Mouse (Mus musculus) right cerebral cortex, adult 2 months (tissue): ENCODE results near the gene Pim2.

ENCODE experiments used
- DNase-seq, 2 experiments: peaks; one replicate each; pipeline ENCODE4 v3.0.0; 2021 to 2022; ENCODE audit warnings: low spot score in 2 of 2

The Pim2 gene

GRCm38 (mm10) chrX:7878007-7878419 lies at the start of gene Pim2:
Gene Pim2 (plus strand): TSS chrX:7878262.
- peak; percentile 80 to 81 for DNase-seq

DNA sequence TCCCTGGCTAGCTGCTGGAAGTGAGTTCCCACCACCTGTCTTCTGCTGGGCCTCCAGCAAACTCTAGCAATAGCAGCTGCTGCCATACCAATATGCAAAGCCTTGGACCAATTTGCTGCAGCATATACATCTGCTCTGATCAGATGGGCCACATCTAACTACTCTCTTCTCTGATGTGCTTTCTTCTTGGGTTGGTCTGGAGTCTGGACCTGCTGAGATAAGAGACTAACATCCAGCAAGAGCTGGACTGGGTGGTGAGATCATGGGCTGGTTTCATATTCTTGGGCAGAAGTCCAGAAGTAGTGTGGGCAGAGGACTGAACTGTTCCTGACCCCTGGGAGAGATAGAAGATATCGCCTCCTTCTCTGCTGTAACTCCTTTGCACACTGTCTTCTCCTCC lies 40.9 kb upstream of the Pim2 start:
- DNase-seq: no peak

GRCm38 (mm10) chrX:7840842-7841162 lies 37.3 kb upstream of the Pim2 start:
- DNase-seq: no peak

DNA sequence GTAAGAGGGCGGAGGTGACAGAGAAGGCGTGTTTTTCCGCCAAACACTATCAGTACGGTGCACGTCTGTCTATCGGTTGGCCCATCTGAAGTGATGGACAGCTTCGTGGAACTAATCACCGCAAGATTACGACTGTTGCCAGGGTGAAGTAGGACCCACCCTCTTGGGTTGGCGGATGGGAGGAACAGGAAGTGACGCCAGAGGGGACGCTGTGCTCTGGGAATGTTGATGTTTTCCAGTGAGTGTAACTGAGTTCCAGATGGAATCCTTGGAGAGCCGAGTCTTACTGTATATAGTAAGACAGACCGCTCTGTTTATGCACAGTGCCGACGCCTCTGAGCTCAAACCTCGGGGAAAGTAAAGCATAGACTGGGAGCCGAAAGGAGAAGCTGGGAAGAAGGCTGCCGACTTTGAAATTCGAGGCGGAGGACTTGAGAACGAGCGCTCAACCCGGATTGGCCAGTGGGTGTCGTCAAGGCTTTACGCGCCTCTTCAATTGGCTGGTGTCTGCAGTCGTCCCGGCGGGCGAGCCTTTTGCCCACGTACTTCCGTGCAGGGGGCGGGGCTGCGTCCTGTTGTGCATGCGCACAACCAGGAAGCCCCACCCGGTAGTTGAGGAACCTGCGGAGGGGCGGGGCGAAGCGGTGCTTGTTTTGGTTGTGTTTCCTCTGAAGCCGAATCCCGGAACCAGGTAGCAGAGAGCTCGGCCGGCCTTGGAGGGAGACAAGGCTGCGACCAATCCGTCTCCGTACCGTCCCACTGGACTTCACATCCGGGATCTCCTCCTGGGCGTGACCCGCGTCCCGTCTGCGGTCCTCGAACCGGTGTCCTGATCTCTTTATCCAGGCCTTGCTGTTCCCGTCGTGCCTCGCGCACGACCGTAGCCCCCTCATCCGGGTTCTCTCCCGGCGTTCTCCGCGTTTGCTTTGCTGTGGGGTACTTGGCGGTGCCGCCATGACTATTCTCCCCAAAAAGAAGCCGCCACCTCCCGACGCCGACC lies 36.6 kb upstream of the Pim2 start, which contains the start of gene Otud5:
Gene Otud5 (plus strand): TSS at position 202 of the 1,000 bp plus-strand sequence.
- DNase-seq: peak; percentile 91 to 92

DNA sequence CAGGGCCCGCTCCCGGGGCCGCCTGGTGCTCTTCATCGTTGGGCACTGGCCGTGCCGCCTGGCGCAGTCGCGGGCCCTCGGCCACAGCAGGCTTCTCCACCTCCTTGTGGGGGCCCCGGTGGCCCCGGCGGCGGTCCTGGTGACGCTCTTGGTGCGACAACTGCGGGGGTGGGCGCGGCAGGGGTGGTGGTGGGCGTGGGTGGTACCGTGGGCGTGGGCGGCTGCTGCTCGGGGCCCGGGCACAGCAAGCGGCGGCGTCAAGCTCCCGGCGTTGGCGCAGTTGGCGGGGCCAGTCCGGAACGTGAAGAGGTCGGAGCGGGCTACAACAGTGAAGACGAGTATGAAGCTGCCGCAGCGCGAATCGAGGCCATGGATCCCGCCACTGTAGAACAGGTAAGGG lies 35.7 kb upstream of the Pim2 start:
- no peak for DNase-seq

DNA sequence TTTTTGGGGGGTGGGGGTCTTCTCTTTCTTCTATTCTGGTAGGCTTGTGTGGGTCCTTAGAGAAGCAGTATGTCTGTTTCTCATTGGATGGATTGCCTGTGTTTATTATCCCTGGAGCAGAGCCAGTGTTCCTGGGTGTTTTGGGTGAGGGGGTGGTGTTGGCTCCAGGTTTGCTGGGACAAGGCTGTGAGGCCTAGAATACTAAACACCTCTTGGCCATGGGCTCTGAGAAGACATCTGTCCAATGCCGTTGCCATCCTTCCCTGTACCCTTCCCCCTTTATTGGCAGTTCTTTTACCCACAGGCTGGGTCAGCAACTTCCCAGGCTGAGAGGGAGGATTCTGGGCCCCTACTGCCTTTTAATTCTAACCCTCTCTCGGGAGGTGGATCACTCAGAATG lies 30.2 kb upstream of the Pim2 start:
- DNase-seq: peak in 1 of 2 experiments; percentile 5

DNA sequence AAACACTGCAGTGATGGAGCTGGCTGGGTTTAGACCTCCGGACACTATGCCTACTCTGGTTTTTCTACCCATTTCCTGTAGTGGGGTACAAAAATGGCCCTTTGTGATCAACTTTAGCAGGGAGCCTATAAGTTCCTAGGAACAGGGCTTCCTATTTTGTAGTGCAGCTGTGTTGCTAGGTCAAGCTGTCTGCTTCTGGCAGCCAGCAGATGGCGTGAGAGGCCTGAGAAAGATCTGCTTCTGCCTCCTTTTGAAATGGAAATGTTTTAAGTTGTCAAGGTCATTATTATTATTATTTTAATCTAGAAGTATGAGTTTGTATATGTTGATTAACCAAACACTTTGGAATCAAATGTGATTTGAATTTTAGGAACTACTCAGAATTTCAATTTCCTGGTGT lies 23.5 kb upstream of the Pim2 start:
- peak; percentile 29 to 35 for DNase-seq

GRCm38 (mm10) chrX:7859191-7859753 lies 18.8 kb upstream of the Pim2 start:
- no peak for DNase-seq

DNA sequence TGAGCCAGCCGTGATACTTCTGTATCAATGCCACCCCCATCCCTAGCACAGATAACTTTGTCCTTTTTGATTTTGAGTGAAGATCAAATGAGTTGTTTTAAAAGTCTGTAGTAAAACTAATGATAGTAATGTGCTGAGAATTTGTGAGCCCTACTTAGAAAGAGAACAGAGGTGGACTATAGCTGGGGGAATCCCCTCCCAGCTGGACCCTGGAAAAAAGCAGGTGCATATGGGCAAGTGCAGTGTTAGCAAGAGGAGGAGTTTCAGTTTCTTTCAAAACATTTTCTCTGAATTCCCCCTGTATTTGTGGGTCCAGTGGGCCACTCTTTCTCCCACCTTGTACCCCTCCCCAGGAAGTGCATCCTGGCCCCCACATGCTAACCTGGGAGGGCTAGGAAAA lies 14.9 kb upstream of the Pim2 start:
- no peak for DNase-seq

DNA sequence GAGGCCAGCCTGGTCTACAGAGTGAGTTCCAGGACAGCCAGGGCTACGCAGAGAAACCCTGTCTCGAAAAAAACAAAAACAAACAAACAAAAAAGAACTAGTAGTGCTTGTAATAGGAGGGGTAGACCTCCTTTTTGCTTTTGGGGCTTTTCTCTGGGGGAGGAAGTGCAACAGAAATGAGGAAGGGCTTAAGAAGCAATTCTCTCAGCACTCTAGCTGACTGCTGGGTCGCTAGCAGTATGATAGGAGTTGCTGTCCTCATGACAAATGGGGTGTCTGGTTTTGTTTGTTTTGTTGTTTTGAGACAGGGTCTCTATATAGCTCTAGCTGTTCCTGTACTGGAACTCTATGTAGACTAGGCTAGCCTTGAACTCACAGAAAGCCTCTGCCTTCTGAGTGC lies 13.5 kb upstream of the Pim2 start:
- DNase-seq: no peak

GRCm38 (mm10) chrX:7865343-7865742 lies 12.7 kb upstream of the Pim2 start:
- DNase-seq: no peak

DNA sequence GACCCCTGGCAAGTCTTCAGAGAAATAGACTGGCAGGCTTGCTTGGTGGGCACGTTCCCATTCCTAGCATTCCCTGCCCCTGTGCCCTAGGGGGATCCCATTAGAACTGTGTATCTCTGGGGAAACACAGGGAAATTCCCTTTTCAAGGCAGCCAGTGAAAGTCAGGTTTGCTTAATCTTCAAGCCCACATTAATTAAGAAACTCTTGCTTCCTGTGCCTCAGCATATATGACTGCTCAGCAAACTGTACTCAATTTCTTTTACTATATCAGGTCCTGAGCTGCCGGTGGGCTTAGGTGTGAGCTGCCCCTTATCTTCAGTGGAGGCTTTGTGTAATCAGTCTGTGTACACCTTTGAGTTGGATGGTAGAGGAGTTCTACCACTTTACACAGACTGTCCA lies 12.3 kb upstream of the Pim2 start:
- DNase-seq: no peak

DNA sequence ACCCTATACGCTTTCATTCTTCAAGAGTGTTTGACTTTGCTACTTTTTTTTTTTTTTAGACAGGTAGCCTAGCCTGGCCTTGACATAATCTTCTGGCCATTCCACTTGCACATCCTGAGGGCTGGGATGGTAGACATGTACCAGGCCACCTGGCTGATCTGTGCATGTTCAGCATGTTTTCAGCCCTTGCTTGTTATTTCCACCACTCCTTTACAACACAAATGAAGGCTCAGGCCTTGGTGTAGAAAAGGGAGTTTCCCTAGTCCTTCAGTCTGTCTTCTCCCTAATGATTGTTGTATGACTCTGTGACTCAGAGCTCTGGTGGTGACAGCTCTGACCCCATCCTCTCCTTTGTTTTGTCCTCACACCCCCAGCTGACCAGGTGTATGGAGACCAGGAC lies 10.9 kb upstream of the Pim2 start:
- no peak for DNase-seq

DNA sequence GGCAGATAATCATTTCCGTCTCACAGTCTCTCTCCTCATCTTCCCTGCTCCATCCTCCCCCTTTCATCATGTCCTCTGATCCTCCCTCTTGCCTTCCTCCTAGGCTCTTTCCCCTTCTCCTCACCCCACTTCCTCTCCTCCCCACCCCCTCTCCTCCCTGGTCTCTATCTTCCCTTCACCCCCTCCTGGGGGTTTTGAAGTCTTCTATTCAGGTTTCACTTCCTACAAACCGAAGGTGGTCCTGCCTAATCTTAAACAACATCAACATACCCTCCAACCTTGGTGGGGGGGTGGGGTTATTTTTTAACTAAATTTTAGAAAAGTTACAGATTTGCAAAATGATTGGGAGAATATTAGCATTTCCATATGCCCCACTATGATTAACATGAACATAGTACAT lies 9.6 kb upstream of the Pim2 start:
- no peak for DNase-seq

- DNase-seq: no peak
Measured at GRCm38 (mm10) chrX:7869826-7870225, 8.2 kb upstream of the Pim2 start.

- DNase-seq: peak; percentile 32 to 40
Measured at GRCm38 (mm10) chrX:7878495-7878894, 433 bp downstream of the Pim2 start.

GRCm38 (mm10) chrX:7879819-7880218 lies 1.8 kb downstream of the Pim2 start:
- DNase-seq: peak; percentile 53 to 60

DNA sequence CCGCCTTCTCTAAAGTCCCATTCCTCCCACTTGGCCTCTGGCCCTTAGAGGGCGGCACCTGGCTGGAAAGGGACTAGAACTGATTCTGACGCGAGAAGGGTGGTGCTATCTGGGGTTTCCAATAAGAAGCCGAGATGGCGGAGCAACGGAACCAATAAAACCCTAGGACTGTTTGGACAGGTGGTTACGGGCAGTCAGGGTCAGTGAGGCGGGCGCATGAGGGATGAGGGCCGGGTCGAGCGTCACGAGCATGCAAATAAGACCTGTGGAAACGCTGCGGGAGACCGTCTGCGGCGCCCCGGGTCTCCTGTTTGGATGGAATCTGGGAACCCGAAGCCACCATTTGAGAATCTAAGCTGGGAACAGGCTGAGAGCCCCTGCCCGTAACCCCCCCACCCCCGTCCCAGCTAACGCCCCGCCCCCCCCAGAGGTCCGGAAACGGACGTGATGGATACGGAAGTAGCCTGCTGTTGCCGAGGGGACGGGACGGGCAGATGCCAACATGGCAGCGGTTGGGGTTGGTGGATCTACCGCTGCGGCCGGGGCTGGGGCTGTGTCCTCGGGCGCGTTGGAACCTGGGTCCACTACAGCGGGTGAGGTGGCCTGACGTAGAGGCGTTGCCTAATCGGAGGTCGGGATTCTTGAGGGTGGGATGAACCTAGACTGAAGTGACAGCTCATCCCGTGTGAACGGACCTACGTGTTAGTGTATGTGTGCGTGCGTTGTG lies 5.9 kb downstream of the Pim2 start, which contains the start of gene Slc35a2:
Gene Slc35a2 (plus strand): TSS at position 188 of the 727 bp plus-strand sequence.
- DNase-seq: peak; percentile 74

GRCm38 (mm10) chrX:7898211-7898610 lies 20.1 kb downstream of the Pim2 start:
- no peak for DNase-seq

DNA sequence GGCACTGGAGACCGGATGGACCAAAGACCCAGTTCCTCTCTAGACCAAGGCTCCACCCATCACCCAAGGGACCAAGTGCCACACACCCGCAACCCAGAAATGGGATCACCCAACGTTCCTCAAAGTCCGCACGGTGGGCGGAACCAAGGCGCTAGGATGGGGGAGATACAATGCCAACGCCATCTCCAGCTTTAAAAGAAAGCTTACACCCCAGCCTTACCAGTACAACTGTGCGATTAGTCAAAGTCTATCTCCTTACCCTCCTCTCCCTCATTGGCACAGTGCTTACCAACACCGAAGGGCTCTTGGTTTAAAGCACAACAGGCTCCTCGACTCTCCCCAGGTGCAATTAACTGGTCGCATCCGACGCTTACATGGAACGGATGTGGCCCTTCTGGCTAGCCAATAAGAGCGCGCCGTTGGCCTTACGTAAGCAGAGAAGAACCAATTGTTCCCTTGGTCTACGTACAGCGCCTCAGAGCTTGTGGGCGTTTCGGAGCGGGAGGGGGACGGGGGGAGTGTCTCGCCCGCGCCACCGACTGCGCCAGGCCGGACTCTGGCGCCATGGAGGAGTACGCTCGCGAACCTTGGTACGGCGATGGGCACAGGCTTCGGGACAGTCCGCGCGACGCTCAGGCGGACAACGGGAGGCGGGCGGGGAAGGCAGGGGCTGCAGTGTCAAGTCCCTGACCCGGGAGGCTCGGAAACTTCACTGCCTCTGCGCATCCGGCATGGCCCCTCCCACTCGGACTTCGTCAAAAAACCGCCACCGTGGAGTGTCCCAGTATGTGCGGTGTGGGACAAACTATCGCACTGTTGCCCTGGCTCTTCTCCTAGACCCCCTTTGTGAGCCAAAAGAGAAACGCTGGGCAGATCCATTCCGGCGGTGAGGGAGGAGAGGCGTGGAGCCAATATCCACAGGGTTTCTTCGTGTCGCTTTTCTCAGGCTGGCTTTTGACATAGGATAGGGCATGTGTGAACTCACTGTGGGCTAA lies 21.1 kb downstream of the Pim2 start, which contains the start of the genes Pqbp1 and Timm17b:
Gene Pqbp1 (minus strand): TSS at position 390 of the 995 bp plus-strand sequence.
Gene Timm17b (plus strand): TSS at position 478 of the 995 bp plus-strand sequence.
- DNase-seq: peak; percentile 84 to 91

DNA sequence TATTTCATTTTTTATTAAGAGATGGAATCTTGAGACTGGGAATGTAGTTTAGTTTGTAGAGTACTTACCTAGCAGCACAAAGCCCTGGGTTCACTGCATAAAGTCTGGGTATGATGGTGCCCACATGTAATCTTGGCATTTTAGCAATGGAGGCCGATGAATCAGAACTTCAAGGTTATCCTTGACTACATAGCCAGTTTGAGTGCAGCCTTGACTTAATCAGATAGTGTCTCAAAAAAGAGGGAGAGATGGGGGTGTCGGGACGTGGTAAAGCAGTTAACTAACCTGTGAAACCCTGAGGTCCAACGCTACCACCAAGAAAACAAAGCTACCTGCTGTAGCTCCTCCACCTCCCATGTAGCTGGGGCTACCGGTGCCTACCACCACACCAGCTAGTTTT lies 26.4 kb downstream of the Pim2 start:
- no peak for DNase-seq
